Mouse (Mus musculus): Measurements from ENCODE around the gene Cd7.

Gene Cd7

DNA sequence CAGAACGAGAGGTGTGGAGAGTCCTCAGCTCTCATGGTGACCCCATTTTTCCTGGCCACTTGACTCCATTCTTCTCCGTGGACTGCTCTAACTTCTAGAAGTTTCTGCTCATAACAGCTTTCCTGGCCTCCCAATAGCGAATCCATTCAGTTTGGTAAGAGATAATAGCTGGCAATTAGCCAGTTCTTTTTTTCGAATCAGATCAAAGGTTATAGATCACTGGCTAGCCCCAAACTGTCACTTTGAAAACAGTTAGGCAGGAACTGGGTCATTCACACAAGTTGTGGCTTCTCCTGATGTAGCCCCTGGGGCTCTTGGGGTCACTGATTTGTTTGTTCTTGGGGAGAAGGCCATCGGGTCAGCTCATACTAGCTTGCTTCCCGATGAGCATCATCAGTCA, 44.5 kb downstream of the Cd7 start:
- ATAC-seq (ENCODE audit: insufficient number of reproducible peaks, low FRiP score, low TSS enrichment), result no peak

DNA sequence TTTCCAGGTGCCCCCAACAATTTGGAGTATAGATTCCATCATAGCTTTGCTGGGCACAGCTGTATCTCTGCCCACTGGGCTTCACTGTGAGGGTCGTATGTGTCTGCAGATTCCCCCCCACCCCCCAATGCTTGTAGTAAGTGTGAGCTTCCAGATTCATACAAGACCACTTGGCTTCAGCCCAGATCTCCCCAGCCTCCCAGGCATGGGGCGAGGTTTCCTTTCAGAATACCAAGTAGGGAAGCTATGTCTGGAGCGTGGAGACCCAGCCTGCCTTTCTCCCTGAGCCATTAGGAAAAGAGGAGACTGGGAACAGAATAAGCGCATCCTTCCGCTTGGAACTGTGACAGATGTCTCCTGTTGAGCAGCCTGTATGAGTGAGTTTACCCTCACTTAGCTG, 45.6 kb downstream of the Cd7 start:
- no peak for ATAC-seq (ENCODE audit: insufficient number of reproducible peaks, low FRiP score, low TSS enrichment)

DNA sequence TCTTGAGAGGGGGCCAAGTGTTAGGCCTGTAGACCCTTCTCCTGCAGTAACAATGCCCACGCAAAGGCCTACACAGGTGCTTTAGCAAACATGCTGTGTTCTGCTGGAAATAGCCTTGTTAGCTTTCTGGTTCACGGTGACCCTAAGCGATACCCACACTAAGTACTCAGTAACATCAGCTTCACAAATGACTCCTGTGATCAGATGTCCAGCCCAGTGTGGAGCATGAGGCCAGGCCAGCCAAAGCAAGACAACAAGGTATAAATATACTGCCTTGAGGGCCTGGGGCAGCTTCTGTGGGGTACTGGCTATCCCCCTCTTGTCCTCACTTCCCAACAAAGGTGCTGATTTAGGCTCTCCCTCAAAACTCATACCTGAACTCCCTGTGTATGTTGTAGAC, 46.1 kb downstream of the Cd7 start:
- no peak for ATAC-seq (ENCODE audit: insufficient number of reproducible peaks, low FRiP score, low TSS enrichment)

DNA sequence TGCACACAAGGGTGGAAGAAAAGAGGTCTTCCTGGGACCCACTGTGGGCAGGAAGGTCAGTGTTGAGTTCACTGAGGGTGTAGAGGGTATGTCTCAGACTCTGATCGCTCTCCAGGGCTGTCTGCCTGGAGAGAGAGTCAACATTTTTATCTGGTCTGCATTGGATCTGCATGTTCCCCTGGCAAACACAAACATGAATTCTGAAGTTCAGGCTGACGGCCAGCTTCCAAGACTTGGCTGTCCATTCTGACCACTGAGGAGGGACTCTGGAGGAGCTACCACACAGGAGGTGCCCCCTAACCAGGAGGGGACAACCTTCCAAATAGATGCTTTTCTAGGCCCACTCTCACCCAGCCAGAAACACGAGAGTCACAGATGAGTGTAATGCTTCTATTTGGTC, 47.4 kb downstream of the Cd7 start:
- no peak for ATAC-seq (ENCODE audit: insufficient number of reproducible peaks, low FRiP score, low TSS enrichment)

DNA sequence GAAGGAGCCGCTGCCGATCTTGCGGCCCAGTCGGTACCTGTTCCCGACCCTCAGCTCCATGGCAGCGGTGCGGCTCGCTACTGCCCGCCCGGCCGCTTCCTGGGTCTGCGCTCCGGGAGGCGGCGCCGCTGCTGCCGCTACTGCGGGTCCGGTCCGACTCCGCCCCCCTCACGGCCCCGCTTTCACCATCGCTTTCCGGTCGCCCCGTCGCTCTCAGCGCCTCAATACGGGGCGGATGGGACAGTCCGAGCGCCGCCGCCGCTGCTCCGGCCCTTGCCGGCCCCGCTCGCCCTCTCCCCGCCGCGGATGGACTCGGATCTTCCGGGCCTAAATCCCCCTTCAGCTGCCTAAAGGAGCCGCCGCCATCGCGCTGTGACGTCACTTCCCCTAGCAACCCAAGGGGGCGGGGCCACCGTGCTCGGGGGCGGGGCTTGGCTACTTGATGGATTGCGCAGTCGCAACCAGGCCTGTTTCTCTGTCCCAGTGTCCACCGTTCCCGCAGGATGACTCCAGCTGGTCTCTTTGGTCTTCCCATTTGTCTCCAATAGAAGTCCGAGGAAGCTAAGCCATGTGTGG, 48.2 kb downstream of the Cd7 start, which contains the start of gene Csnk1d:
TSS of gene Csnk1d (minus strand) at position 380 of the 576 bp plus-strand sequence.
- peak; percentile 74; the same call in 1 of the 2 replicates for ATAC-seq (ENCODE audit: insufficient number of reproducible peaks, low FRiP score, low TSS enrichment)

DNA sequence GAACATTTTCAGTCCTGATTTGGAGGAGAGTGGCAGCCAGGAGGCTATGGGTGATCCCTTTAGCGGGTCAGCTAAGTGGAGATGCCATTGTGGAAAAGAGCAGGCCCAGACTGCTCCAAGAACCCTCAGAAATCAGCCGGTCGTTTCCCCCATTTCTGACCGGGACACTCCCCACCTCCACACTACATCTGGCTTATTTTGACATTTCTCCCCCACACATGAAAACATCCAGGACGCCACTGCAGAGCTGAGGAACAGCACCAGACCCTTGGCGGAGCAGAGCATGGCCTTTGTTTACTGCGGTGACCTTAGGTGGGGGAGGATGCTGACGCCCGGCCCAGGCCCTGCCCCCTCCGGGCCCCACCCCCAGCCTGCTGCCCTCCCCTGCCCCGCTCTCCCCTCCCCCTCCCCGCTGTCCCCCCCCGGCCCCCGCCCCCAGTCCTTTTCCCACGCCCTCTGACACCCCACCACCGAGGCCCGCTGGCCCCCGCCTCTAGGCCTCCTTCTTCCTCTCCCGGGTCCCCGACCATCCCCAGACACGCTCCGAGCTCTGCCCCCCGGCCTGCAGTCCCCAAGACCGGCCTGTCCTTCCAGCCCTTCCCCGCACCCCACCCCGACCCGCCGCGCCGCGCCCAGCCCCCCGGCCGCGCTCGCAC, 49.0 kb downstream of the Cd7 start:
- ATAC-seq (ENCODE audit: insufficient number of reproducible peaks, low FRiP score, low TSS enrichment), result no peak

DNA sequence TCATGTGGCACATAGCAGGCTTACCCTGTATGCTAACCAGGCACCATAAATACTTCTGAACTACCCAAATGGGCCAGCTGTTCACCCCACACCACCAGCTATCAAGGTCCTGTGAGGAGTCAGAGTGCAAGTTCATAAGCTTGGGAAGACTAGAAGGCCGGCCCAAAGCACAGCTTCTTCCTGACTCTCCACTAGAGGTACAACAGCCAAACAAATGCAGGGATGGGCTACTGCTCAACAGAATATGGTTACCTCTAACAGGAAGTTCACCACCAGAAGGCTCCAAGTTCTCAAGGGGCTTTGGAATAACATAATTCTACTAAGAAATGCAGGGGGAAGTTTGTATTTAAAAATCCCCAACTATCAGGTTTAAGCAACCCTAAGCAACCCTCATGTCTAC, 49.7 kb downstream of the Cd7 start:
- ATAC-seq (ENCODE audit: insufficient number of reproducible peaks, low FRiP score, low TSS enrichment), result no peak

DNA sequence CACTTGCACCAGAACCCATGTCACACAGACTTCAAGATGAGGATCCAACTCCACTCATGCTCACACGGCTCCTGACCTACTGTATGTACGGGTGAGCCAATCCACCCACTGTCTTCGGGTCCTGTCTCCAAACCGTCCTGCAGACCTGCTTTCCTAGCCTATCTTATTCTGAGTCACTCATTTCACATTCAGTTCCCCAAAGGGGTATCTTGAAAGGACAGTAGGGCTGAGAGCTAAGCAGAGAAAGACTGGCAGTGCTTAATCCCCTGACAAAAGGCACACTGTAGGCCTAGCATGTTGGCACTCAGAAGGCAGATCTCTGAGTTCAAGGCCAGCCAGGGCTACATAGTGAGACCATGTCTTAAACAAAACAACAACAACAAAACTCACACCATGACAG, 50.8 kb downstream of the Cd7 start:
- ATAC-seq (ENCODE audit: insufficient number of reproducible peaks, low FRiP score, low TSS enrichment), result no peak

DNA sequence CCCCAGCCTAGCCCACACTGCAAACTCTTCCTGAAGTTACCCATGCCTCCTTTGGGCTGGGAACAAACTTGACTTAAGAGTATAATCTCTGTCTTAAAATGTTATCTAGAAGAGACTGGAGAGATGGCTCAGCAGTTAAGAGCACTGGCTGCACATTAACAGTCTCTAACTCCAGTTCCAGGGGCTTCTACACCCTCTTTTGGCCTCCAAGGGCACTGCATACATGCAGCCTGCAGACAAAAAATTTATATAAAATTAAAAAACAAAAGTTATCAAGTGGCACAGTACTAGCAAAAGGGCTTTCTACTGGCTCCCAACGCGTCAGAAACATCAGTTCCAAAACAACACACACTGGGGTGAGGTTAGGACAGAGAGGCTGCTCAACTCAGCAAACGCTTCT, 51.6 kb downstream of the Cd7 start:
- ATAC-seq (ENCODE audit: insufficient number of reproducible peaks, low FRiP score, low TSS enrichment), result no peak
